Mouse (Mus musculus) gastrocnemius, adult 18-20 months (tissue): Measurements from ENCODE around the gene Ehmt2. TPM values are rescaled to one million over a fixed set of nuclear protein-coding genes. Genes with fewer than 3 reads are reported as not detected.
A peak's percentile ranks its signal among the peaks of the same experiment; 100 is the strongest.
"Not testable (repeated sequence)": the region's sequence is repeated elsewhere in the genome, so short reads cannot be mapped to it uniquely, and the experiment has no call there.

Experiments
- DNase-seq: peaks from one replicate; pipeline ENCODE4 v3.0.0; 2021; ENCODE audit warnings: low spot score
- total RNA-seq, 2 experiments: library from RNA; stranded (reverse); gene quantifications; 2 replicates each; pipeline ENCODE4 v1.2.3; 2021

Gene Ehmt2
- total RNA-seq, 2 experiments from 2014 or later = 26.7 to 29.5 TPM

GRCm38 (mm10) chr17:34922939-34923338 is 24.7 kb downstream of the Ehmt2 start:
- no peak for DNase-seq

- DNase-seq = no peak
These were observed 26.0 kb downstream of the Ehmt2 start for GRCm38 (mm10) chr17:34924258-34924657.

GRCm38 (mm10) chr17:34927306-34928019 is 29.2 kb downstream of the Ehmt2 start:
- no peak for DNase-seq

GRCm38 (mm10) chr17:34928841-34929240 is 30.6 kb downstream of the Ehmt2 start:
- DNase-seq = no peak

GRCm38 (mm10) chr17:34931061-34931734 is 32.9 kb downstream of the Ehmt2 start, which contains the start of gene Neu1:
Gene Neu1 (plus strand): TSS chr17:34931253.
- DNase-seq = peak; percentile 99

- DNase-seq = no peak
These were observed 33.4 kb downstream of the Ehmt2 start for GRCm38 (mm10) chr17:34931735-34932098.

- no peak for DNase-seq
These were observed 34.0 kb downstream of the Ehmt2 start for GRCm38 (mm10) chr17:34932287-34932686.

- DNase-seq = no peak
These were observed 35.8 kb downstream of the Ehmt2 start for GRCm38 (mm10) chr17:34934031-34934430.

GRCm38 (mm10) chr17:34934830-34935229 is 36.6 kb downstream of the Ehmt2 start:
- no peak for DNase-seq

- no peak for DNase-seq
These were observed 39.8 kb downstream of the Ehmt2 start for GRCm38 (mm10) chr17:34937960-34938505.

- DNase-seq = no peak
These were observed 43.2 kb downstream of the Ehmt2 start for GRCm38 (mm10) chr17:34941344-34942041.

- DNase-seq = no peak
These were observed 45.0 kb downstream of the Ehmt2 start for GRCm38 (mm10) chr17:34943128-34943815.

GRCm38 (mm10) chr17:34944362-34944761 is 46.1 kb downstream of the Ehmt2 start:
- no peak for DNase-seq

GRCm38 (mm10) chr17:34946486-34947140 is 48.3 kb downstream of the Ehmt2 start:
- DNase-seq = no peak

GRCm38 (mm10) chr17:34947606-34948005 is 49.3 kb downstream of the Ehmt2 start:
- no peak for DNase-seq

GRCm38 (mm10) chr17:34948721-34949552 is 50.7 kb downstream of the Ehmt2 start:
- not testable (repeated sequence) for DNase-seq

- DNase-seq = no peak
These were observed 51.3 kb downstream of the Ehmt2 start for GRCm38 (mm10) chr17:34949553-34949969.

- no peak for DNase-seq
These were observed 52.5 kb downstream of the Ehmt2 start for GRCm38 (mm10) chr17:34950514-34951455.
